Mouse (Mus musculus): ENCODE results near the gene Acer1.

Gene Acer1

GRCm38 (mm10) chr17:56989467-56990114 is 7.7 kb upstream of the Acer1 start:
- peak; percentile 92 for DNase-seq (ENCODE audit: low read depth, low spot score)

GRCm38 (mm10) chr17:56988921-56989430 is 7.0 kb upstream of the Acer1 start:
- DNase-seq (ENCODE audit: low read depth, low spot score) = no peak

GRCm38 (mm10) chr17:56988441-56988840 is 6.5 kb upstream of the Acer1 start:
- peak; percentile 44 for DNase-seq (ENCODE audit: low read depth, low spot score)

GRCm38 (mm10) chr17:56986105-56986805 is 4.3 kb upstream of the Acer1 start:
- DNase-seq (ENCODE audit: low read depth, low spot score) = no peak

GRCm38 (mm10) chr17:56985656-56986055 is 3.7 kb upstream of the Acer1 start:
- no peak for DNase-seq (ENCODE audit: low read depth, low spot score)

GRCm38 (mm10) chr17:56984886-56985285 is 3.0 kb upstream of the Acer1 start:
- no peak for DNase-seq (ENCODE audit: low read depth, low spot score)

GRCm38 (mm10) chr17:56981049-56981448 is 877 bp downstream of the Acer1 start:
- DNase-seq (ENCODE audit: low read depth, low spot score) = no peak

GRCm38 (mm10) chr17:56979524-56979923 is 2.4 kb downstream of the Acer1 start:
- DNase-seq (ENCODE audit: low read depth, low spot score) = no peak

- DNase-seq (ENCODE audit: low read depth, low spot score) = no peak
These were observed 5.2 kb downstream of the Acer1 start for GRCm38 (mm10) chr17:56976531-56977390.

- DNase-seq (ENCODE audit: low read depth, low spot score) = no peak
These were observed 6.5 kb downstream of the Acer1 start for GRCm38 (mm10) chr17:56975391-56975790.

GRCm38 (mm10) chr17:56974708-56975240 is 7.2 kb downstream of the Acer1 start:
- DNase-seq (ENCODE audit: low read depth, low spot score) = no peak

GRCm38 (mm10) chr17:56973956-56974707 is 7.8 kb downstream of the Acer1 start:
- peak; percentile 79 for DNase-seq (ENCODE audit: low read depth, low spot score)

- DNase-seq (ENCODE audit: low read depth, low spot score) = no peak
These were observed 11.8 kb downstream of the Acer1 start for GRCm38 (mm10) chr17:56970081-56970480.

GRCm38 (mm10) chr17:56969321-56969720 is 12.6 kb downstream of the Acer1 start:
- DNase-seq (ENCODE audit: low read depth, low spot score) = no peak

GRCm38 (mm10) chr17:56963646-56964045 is 18.3 kb downstream of the Acer1 start:
- no peak for DNase-seq (ENCODE audit: low read depth, low spot score)

GRCm38 (mm10) chr17:56962642-56963405 is 19.1 kb downstream of the Acer1 start:
- peak; percentile 60 for DNase-seq (ENCODE audit: low read depth, low spot score)

- DNase-seq (ENCODE audit: low read depth, low spot score) = no peak
These were observed 20.0 kb downstream of the Acer1 start for GRCm38 (mm10) chr17:56961880-56962279.

GRCm38 (mm10) chr17:56958667-56959066 is 23.3 kb downstream of the Acer1 start:
- no peak for DNase-seq (ENCODE audit: low read depth, low spot score)

- DNase-seq (ENCODE audit: low read depth, low spot score) = peak; percentile 76
These were observed 24.0 kb downstream of the Acer1 start for GRCm38 (mm10) chr17:56957763-56958429.

- no peak for DNase-seq (ENCODE audit: low read depth, low spot score)
These were observed 27.1 kb downstream of the Acer1 start for GRCm38 (mm10) chr17:56954871-56955270.

Data from ES-CJ7 (cell line).